Mouse (Mus musculus) myocyte (in vitro differentiated cells): ENCODE data around the gene Elovl2. TPM values are rescaled to one million over a fixed set of nuclear protein-coding genes. Genes with fewer than 3 reads are reported as not detected.

Experiments used
- H3K27me3 ChIP-seq: one replicate; pipeline ENCODE4 v1.6.1; 2011; ENCODE audit not compliant: control insufficient read depth, insufficient read depth, insufficient read length
- H3K36me3 ChIP-seq: one replicate; pipeline ENCODE4 v1.6.1; 2011; ENCODE audit not compliant: control insufficient read depth, insufficient read depth
- H3K4me2 ChIP-seq: one replicate; pipeline ENCODE4 v1.6.1; 2011; ENCODE audit warnings: low read depth, control low read depth
- H3K4me3 ChIP-seq: one replicate; pipeline ENCODE4 v1.5.1; 2011; ENCODE audit warnings: mild to moderate bottlenecking, control low read depth, moderate library complexity
- H3K79me2 ChIP-seq: one replicate; pipeline ENCODE4 v1.6.1; 2011; ENCODE audit not compliant: control insufficient read depth, insufficient read depth
- H3ac ChIP-seq: one replicate; pipeline ENCODE4 v1.6.1; 2011; ENCODE audit not compliant: control insufficient read depth, insufficient read length
- CEBPB ChIP-seq: IDR thresholded peaks from 2 replicates; pipeline ENCODE4 v1.6.1; 2011; ENCODE audit warnings: mild to moderate bottlenecking, moderate library complexity; ENCODE audit not compliant: poor library complexity, insufficient read depth, severe bottlenecking
- E2F4 ChIP-seq: IDR thresholded peaks from one replicate; pipeline ENCODE4 v1.6.1; 2011; ENCODE audit warnings: mild to moderate bottlenecking, control low read depth, moderate library complexity; ENCODE audit not compliant: insufficient read depth
- MAX ChIP-seq: IDR thresholded peaks from one replicate; pipeline ENCODE4 v1.6.1; 2011; ENCODE audit warnings: low read depth, mild to moderate bottlenecking, control low read depth
- MYOD1 ChIP-seq, 3 experiments: IDR thresholded peaks; one replicate each; pipeline ENCODE4 v1.6.1; 2011; ENCODE audit warnings: control low read depth in 2 of 3, low read depth in 2 of 3, mild to moderate bottlenecking in 2 of 3, moderate library complexity in 1 of 3; ENCODE audit not compliant: insufficient read length in 2 of 3, control insufficient read depth in 1 of 3
- MYOG ChIP-seq, 3 experiments: IDR thresholded peaks; one replicate each; pipeline ENCODE4 v1.6.1; 2011; ENCODE audit warnings: control low read depth in 2 of 3, low read depth in 2 of 3, mild to moderate bottlenecking in 2 of 3; ENCODE audit not compliant: insufficient read length in 2 of 3, control insufficient read depth in 1 of 3, insufficient read depth in 1 of 3
- POLR2A ChIP-seq: IDR thresholded peaks from one replicate; pipeline ENCODE4 v1.6.1; 2011; ENCODE audit warnings: low read depth, mild to moderate bottlenecking, control low read depth, moderate library complexity; ENCODE audit not compliant: insufficient read length
- POLR2AphosphoS2 ChIP-seq: IDR thresholded peaks from one replicate; pipeline ENCODE4 v1.6.1; 2011; ENCODE audit warnings: low read depth, control low read depth; ENCODE audit not compliant: insufficient read length
- REST ChIP-seq: IDR thresholded peaks from one replicate; pipeline ENCODE4 v1.6.1; 2011; ENCODE audit warnings: mild to moderate bottlenecking, control low read depth, moderate library complexity; ENCODE audit not compliant: insufficient read depth, insufficient read length
- SRF ChIP-seq: IDR thresholded peaks from one replicate; pipeline ENCODE4 v1.6.1; 2011; ENCODE audit warnings: low read depth; ENCODE audit not compliant: control insufficient read depth, insufficient read length
- TCF12 ChIP-seq: IDR thresholded peaks from one replicate; pipeline ENCODE4 v1.6.1; 2011; ENCODE audit warnings: mild to moderate bottlenecking, control low read depth; ENCODE audit not compliant: poor library complexity, insufficient read depth, severe bottlenecking
- TCF3 ChIP-seq: IDR thresholded peaks from one replicate; pipeline ENCODE4 v1.6.1; 2011; ENCODE audit warnings: low read depth, control low read depth; ENCODE audit not compliant: insufficient read length
- USF1 ChIP-seq: IDR thresholded peaks from one replicate; pipeline ENCODE4 v1.6.1; 2011; ENCODE audit warnings: low read depth, mild to moderate bottlenecking, control low read depth, moderate library complexity
- polyA plus RNA-seq: library from polyadenylated mRNA; unstranded; fragments of >200 nt; fragmentation: generic; extraction: Trizol; gene quantifications from one replicate; pipeline ENCODE4 v1.2.1, GENCODE M21; 2012; ENCODE audit warnings: missing spikeins

The Elovl2 gene
- polyA plus RNA-seq, 1 experiment, result not detected

DNA sequence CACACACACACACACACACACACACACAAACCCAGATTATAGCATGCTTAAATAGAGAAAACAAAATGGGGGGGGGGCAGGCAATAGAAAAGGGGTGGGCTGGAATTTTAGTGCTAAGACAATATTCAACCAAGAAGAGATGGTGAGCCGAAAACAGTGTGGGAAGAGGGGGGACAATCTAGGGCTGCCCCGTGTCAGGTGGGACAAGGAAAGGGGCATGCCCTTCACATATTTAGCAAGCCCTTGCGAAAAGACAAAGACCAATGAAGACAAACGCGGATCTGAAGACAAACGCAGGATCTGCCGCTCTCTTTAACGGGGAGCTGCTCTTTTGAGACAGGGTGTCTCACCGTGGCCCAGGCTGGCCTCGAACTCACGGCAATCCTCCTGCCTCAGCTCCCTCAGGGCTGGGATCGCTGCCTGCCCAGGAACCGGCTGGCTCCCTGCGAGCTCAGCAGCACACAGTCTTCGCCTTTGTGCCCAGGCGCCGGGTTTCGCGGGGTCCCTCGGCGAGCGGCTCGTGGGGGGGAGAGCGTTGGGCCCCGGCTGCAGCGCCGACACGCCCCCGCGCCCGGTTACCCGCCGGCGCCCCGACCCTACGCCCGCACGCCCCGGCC, 410 bp downstream of the Elovl2 start:
- TF ChIP-seq USF1 (no peak), SRF (no peak), TCF3 (no peak), MYOG (IDR thresholded peaks at IDR 0.05; ENCODE audit: control insufficient read depth in 1 of 3, insufficient read depth in 1 of 3, insufficient read length in 2 of 3, low read depth in 2 of 3) (no peak), MAX (no peak), MYOD1 (IDR thresholded peaks at IDR 0.05; ENCODE audit: control insufficient read depth in 1 of 3, insufficient read length in 2 of 3, low read depth in 2 of 3) (no peak), POLR2A (no peak), TCF12 (no peak), CEBPB (no peak), REST (no peak), E2F4 (no peak), POLR2AphosphoS2 (no peak)
- Histone ChIP-seq H3K4me3 (no peak overlapping the region), H3K79me2 (no peaks in the 10 kb centered on the region)

DNA sequence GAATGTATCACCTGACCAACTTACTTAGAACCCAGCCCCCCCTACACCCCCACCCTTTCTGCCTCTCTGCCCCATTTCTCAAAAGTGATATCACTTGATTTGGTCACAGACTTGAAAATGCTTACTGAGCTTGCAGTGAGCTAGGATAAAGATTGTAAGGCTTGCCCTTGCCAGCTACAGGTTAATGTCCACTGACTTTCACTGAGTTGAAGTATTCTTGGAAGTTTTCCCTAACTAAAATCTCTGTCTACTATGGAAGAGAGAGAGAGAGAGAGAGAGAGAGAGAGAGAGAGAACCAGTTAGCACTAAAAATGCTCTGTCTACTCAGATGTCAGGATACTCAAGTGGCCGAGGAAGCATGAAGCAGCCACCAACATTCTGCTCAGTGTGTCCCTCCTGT, 1.1 kb downstream of the Elovl2 start:
- no peak overlapping the region for H3ac ChIP-seq
- H3K27me3 ChIP-seq, result peaks cover 19% of the 10 kb centered on the region
- H3K36me3 ChIP-seq, result no peaks in the 10 kb centered on the region
- no peak for TF ChIP-seq TCF3
- no peak for TF ChIP-seq POLR2A
- TF ChIP-seq POLR2AphosphoS2, result no peak
- TF ChIP-seq MAX, result no peak
- no peak for TF ChIP-seq SRF
- no peak for TF ChIP-seq MYOD1 (IDR thresholded peaks at IDR 0.05; ENCODE audit: control insufficient read depth in 1 of 3, insufficient read length in 2 of 3, low read depth in 2 of 3)
- TF ChIP-seq USF1, result no peak
- no peak for TF ChIP-seq CEBPB
- no peak for TF ChIP-seq E2F4
- no peak for TF ChIP-seq TCF12
- no peaks in the 10 kb centered on the region for H3K79me2 ChIP-seq
- H3K4me3 ChIP-seq, result no peak overlapping the region
- no peak overlapping the region for H3K4me2 ChIP-seq

More for the DNA sequence above, 410 bp downstream of the Elovl2 start:
- Histone ChIP-seq H3K4me2 (no peak overlapping the region), H3ac (no peak overlapping the region), H3K27me3 (peaks cover 21% of the 10 kb centered on the region), H3K36me3 (no peaks in the 10 kb centered on the region)

DNA sequence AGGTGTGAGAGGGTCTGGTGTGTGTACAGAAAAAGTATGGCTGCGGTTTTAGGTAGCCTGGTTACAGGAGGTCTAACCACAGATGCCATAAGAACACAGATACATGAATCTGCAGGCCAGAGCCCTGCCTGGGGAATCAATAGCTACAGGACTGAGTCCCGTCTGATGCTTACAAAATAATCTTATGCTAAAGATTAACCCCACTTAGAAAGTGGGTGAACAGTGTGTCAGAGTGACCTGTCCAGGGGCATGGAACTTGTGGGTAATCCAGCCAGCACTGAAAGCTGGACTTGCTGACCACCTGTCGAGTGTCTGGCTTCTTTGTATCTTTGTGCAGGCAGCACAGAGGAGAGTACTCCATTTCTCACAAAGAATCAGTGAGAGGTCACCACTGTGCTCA, 4.0 kb downstream of the Elovl2 start:
- no peak overlapping the region for H3ac ChIP-seq
- no peaks in the 10 kb centered on the region for H3K36me3 ChIP-seq
- no peak for TF ChIP-seq TCF3
- no peak for TF ChIP-seq CEBPB
- no peak for TF ChIP-seq REST
- TF ChIP-seq MYOD1 (IDR thresholded peaks at IDR 0.05; ENCODE audit: control insufficient read depth in 1 of 3, insufficient read length in 2 of 3, low read depth in 2 of 3), result no peak
- no peak for TF ChIP-seq POLR2A
- no peak for TF ChIP-seq TCF12
- no peak for TF ChIP-seq E2F4
- no peak for TF ChIP-seq USF1
- no peak for TF ChIP-seq MYOG (IDR thresholded peaks at IDR 0.05; ENCODE audit: control insufficient read depth in 1 of 3, insufficient read depth in 1 of 3, insufficient read length in 2 of 3, low read depth in 2 of 3)
- no peak for TF ChIP-seq SRF
- TF ChIP-seq POLR2AphosphoS2, result no peak
- TF ChIP-seq MAX, result no peak
- H3K79me2 ChIP-seq, result no peaks in the 10 kb centered on the region
- no peak overlapping the region for H3K4me3 ChIP-seq
- H3K27me3 ChIP-seq, result peaks cover 39% of the 10 kb centered on the region
- H3K4me2 ChIP-seq, result no peak overlapping the region

DNA sequence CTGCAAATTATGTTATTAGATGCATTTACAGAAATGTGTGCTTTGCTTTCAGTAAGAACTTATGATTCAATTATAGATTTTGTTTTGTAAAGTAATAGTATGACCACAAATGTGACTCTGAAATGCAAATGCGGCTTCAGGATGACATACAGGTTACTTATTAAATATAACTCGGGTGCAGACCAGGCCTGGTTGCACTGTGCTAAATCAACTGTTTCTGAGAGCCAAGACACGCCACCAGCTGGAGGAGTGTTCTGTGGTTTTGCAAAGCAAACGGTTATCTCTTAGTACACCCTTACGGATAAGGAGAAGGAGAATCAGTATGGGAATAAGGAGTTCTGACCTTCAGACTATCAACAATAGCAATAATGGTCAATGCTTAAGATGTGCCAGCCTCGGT, 4.5 kb downstream of the Elovl2 start:
- Histone ChIP-seq H3K79me2 (no peaks in the 10 kb centered on the region), H3K27me3 (peaks cover 41% of the 10 kb centered on the region), H3K4me2 (no peak overlapping the region), H3ac (no peak overlapping the region), H3K4me3 (no peak overlapping the region), H3K36me3 (no peaks in the 10 kb centered on the region)
- TF ChIP-seq SRF (no peak), CEBPB (no peak), POLR2A (no peak), TCF12 (no peak), E2F4 (no peak), MAX (no peak), TCF3 (no peak), REST (no peak), MYOD1 (IDR thresholded peaks at IDR 0.05; ENCODE audit: control insufficient read depth in 1 of 3, insufficient read length in 2 of 3, low read depth in 2 of 3) (no peak), MYOG (IDR thresholded peaks at IDR 0.05; ENCODE audit: control insufficient read depth in 1 of 3, insufficient read depth in 1 of 3, insufficient read length in 2 of 3, low read depth in 2 of 3) (no peak), POLR2AphosphoS2 (no peak), USF1 (no peak)
